Mouse (Mus musculus): ENCODE measurements around the gene Trim46.

GRCm38 (mm10) chr3:89243609-89244008 is 2.5 kb downstream of the Trim46 start:
- TF ChIP-seq POLR2A (IDR thresholded peaks at IDR 0.05; ENCODE audit: control insufficient read depth, extremely low read depth, insufficient read depth, low read length, poor library complexity) (0 out of 2 replicates have a peak, but pooled peaks have one; percentile 41), CTCF (IDR thresholded peaks at IDR 0.05; ENCODE audit: borderline replicate concordance, control insufficient read depth, extremely low read depth, insufficient read depth, low read length, poor library complexity) (peak; percentile 83)
